Mouse (Mus musculus): Measurements from ENCODE around the gene Nemp2. TPM values are rescaled to one million over a fixed set of nuclear protein-coding genes. Genes with fewer than 3 reads are reported as not detected.

Nemp2 gene
- polyA plus RNA-seq, 1 experiment from 2014 or later, result 1.6 TPM

GRCm38 (mm10) chr1:52630937-52631299 is 415 bp downstream of the Nemp2 start:
- Histone ChIP-seq H3K9me3 (replicated peaks) (no peaks in the 10 kb centered on the region), H3K36me3 (peaks cover 4% of the 10 kb centered on the region; the same call in 1 of the 2 replicates), H3K27ac (peak overlapping the region; percentile 69; the same call in 1 of the 2 replicates), H3K4me3 (replicated peaks) (peak overlapping the region; percentile 87), H3K9ac (peak overlapping the region; percentile 82), H3K4me2 (peak overlapping the region; percentile 74), H3K27me3 (no peaks in the 10 kb centered on the region), H3K4me1 (replicated peaks) (peaks cover 11% of the 10 kb centered on the region)
- ATAC-seq (ENCODE audit: low read depth), result peak; percentile 79
- no peak for DNase-seq
- WGBS (ENCODE audit: insufficient replicate concordance), result under 1% methylated on average over 6 of the region's 6 CpGs

GRCm38 (mm10) chr1:52631570-52631969 is 1.1 kb downstream of the Nemp2 start:
- H3K27ac ChIP-seq, result no peak overlapping the region
- no peak for DNase-seq
- peaks cover 11% of the 10 kb centered on the region for H3K4me1 ChIP-seq (replicated peaks)
- H3K4me3 ChIP-seq (replicated peaks), result peak overlapping the region; percentile 87
- ATAC-seq (ENCODE audit: low read depth), result no peak
- H3K4me2 ChIP-seq, result peak overlapping the region; percentile 74
- 57% methylated on average over 2 of the region's 2 CpGs for WGBS (ENCODE audit: insufficient replicate concordance)
- peaks cover 4% of the 10 kb centered on the region; the same call in 1 of the 2 replicates for H3K36me3 ChIP-seq
- no peak overlapping the region; the same call in 1 of the 2 replicates for H3K9ac ChIP-seq
- H3K27me3 ChIP-seq, result no peaks in the 10 kb centered on the region
- H3K9me3 ChIP-seq (replicated peaks), result no peaks in the 10 kb centered on the region

GRCm38 (mm10) chr1:52634251-52634650 is 3.7 kb downstream of the Nemp2 start:
- H3K36me3 ChIP-seq, result peaks cover 9% of the 10 kb centered on the region; the same call in 1 of the 2 replicates
- 80% methylated on average over 6 of the region's 6 CpGs for WGBS (ENCODE audit: insufficient replicate concordance)
- H3K4me1 ChIP-seq (replicated peaks), result peaks cover 11% of the 10 kb centered on the region
- DNase-seq, result no peak
- no peak overlapping the region for H3K27ac ChIP-seq
- no peak overlapping the region for H3K9ac ChIP-seq
- H3K4me3 ChIP-seq (replicated peaks), result no peak overlapping the region
- no peaks in the 10 kb centered on the region for H3K27me3 ChIP-seq
- no peak overlapping the region for H3K4me2 ChIP-seq
- ATAC-seq (ENCODE audit: low read depth), result no peak
- no peaks in the 10 kb centered on the region for H3K9me3 ChIP-seq (replicated peaks)

- no peak for DNase-seq
- no peak for ATAC-seq (ENCODE audit: low read depth)
- H3K9me3 ChIP-seq (replicated peaks), result no peaks in the 10 kb centered on the region
- H3K4me3 ChIP-seq (replicated peaks), result no peak overlapping the region
- no peak overlapping the region for H3K27ac ChIP-seq
- no peak overlapping the region for H3K4me2 ChIP-seq
- H3K9ac ChIP-seq, result no peak overlapping the region
- 91% methylated on average over 3 of the region's 3 CpGs for WGBS (ENCODE audit: insufficient replicate concordance)
- H3K27me3 ChIP-seq, result no peaks in the 10 kb centered on the region
- peaks cover 9% of the 10 kb centered on the region; the same call in 1 of the 2 replicates for H3K36me3 ChIP-seq
- H3K4me1 ChIP-seq (replicated peaks), result peaks cover 11% of the 10 kb centered on the region
Measured at GRCm38 (mm10) chr1:52635932-52636331, 5.4 kb downstream of the Nemp2 start.

GRCm38 (mm10) chr1:52638101-52638500 is 7.6 kb downstream of the Nemp2 start:
- H3K27ac ChIP-seq, result no peak overlapping the region
- DNase-seq (no peak), ATAC-seq (ENCODE audit: low read depth) (no peak)
- H3K9me3 ChIP-seq (replicated peaks), result no peaks in the 10 kb centered on the region
- H3K36me3 ChIP-seq, result peaks cover 9% of the 10 kb centered on the region; the same call in 1 of the 2 replicates
- no peak overlapping the region for H3K4me3 ChIP-seq (replicated peaks)
- 86% methylated on average over 2 of the region's 2 CpGs for WGBS (ENCODE audit: insufficient replicate concordance)
- H3K4me2 ChIP-seq, result no peak overlapping the region
- H3K27me3 ChIP-seq, result no peaks in the 10 kb centered on the region
- H3K4me1 ChIP-seq (replicated peaks), result no peaks in the 10 kb centered on the region
- H3K9ac ChIP-seq, result no peak overlapping the region

- Histone ChIP-seq H3K36me3 (peaks cover 9% of the 10 kb centered on the region; the same call in 1 of the 2 replicates), H3K9me3 (replicated peaks) (no peaks in the 10 kb centered on the region), H3K9ac (no peak overlapping the region), H3K4me3 (replicated peaks) (no peak overlapping the region), H3K4me1 (replicated peaks) (no peaks in the 10 kb centered on the region), H3K4me2 (no peak overlapping the region), H3K27me3 (no peaks in the 10 kb centered on the region), H3K27ac (no peak overlapping the region)
- DNase-seq, result no peak
- no peak for ATAC-seq (ENCODE audit: low read depth)
- 71% methylated on average over 7 of the region's 7 CpGs for WGBS (ENCODE audit: insufficient replicate concordance)
Measured at GRCm38 (mm10) chr1:52639090-52639489, 8.6 kb downstream of the Nemp2 start.

GRCm38 (mm10) chr1:52640266-52640665 is 9.8 kb downstream of the Nemp2 start:
- 62% methylated on average over 6 of the region's 6 CpGs for WGBS (ENCODE audit: insufficient replicate concordance)
- no peak for ATAC-seq (ENCODE audit: low read depth)
- no peak overlapping the region for H3K27ac ChIP-seq

GRCm38 (mm10) chr1:52640736-52641135 is 10.2 kb downstream of the Nemp2 start:
- no peaks in the 10 kb centered on the region for H3K27me3 ChIP-seq
- no peak overlapping the region for H3K9ac ChIP-seq
- WGBS (ENCODE audit: insufficient replicate concordance), result 73% methylated on average over 4 of the region's 4 CpGs
- DNase-seq, result no peak
- H3K36me3 ChIP-seq, result peaks cover 6% of the 10 kb centered on the region; the same call in 1 of the 2 replicates
- no peaks in the 10 kb centered on the region for H3K9me3 ChIP-seq (replicated peaks)
- H3K4me1 ChIP-seq (replicated peaks), result no peaks in the 10 kb centered on the region
- no peak overlapping the region for H3K27ac ChIP-seq
- H3K4me3 ChIP-seq (replicated peaks), result no peak overlapping the region
- H3K4me2 ChIP-seq, result no peak overlapping the region
- ATAC-seq (ENCODE audit: low read depth), result no peak

More at GRCm38 (mm10) chr1:52640266-52640665, 9.8 kb downstream of the Nemp2 start:
- Histone ChIP-seq H3K9me3 (replicated peaks) (no peaks in the 10 kb centered on the region), H3K27me3 (no peaks in the 10 kb centered on the region), H3K36me3 (peaks cover 7% of the 10 kb centered on the region; the same call in 1 of the 2 replicates), H3K4me3 (replicated peaks) (no peak overlapping the region), H3K4me2 (no peak overlapping the region), H3K4me1 (replicated peaks) (no peaks in the 10 kb centered on the region), H3K9ac (no peak overlapping the region)
- DNase-seq, result no peak

- Histone ChIP-seq H3K9ac (no peak overlapping the region), H3K27ac (no peak overlapping the region), H3K4me3 (replicated peaks) (no peak overlapping the region), H3K36me3 (peaks cover 8% of the 10 kb centered on the region), H3K27me3 (no peaks in the 10 kb centered on the region), H3K9me3 (replicated peaks) (no peaks in the 10 kb centered on the region), H3K4me1 (replicated peaks) (no peaks in the 10 kb centered on the region), H3K4me2 (no peak overlapping the region)
- DNase-seq, result peak; percentile 9
- 63% methylated on average over 11 of the region's 11 CpGs for WGBS (ENCODE audit: insufficient replicate concordance)
- no peak for ATAC-seq (ENCODE audit: low read depth)
Measured at GRCm38 (mm10) chr1:52648153-52649027, 17.9 kb downstream of the Nemp2 start.

GRCm38 (mm10) chr1:52650066-52650465 is 19.6 kb downstream of the Nemp2 start:
- peaks cover 8% of the 10 kb centered on the region for H3K36me3 ChIP-seq

GRCm38 (mm10) chr1:52652601-52653253 is 22.2 kb downstream of the Nemp2 start:
- H3K9me3 ChIP-seq (replicated peaks), result no peaks in the 10 kb centered on the region
- no peaks in the 10 kb centered on the region for H3K4me1 ChIP-seq (replicated peaks)
- peaks cover 8% of the 10 kb centered on the region for H3K36me3 ChIP-seq
- H3K27me3 ChIP-seq, result no peaks in the 10 kb centered on the region
- no peak overlapping the region for H3K27ac ChIP-seq
- H3K4me2 ChIP-seq, result no peak overlapping the region
- WGBS (ENCODE audit: insufficient replicate concordance), result 69% methylated on average over 3 of the region's 3 CpGs
- ATAC-seq (ENCODE audit: low read depth), result no peak
- DNase-seq, result no peak
- H3K4me3 ChIP-seq (replicated peaks), result no peak overlapping the region
- no peak overlapping the region for H3K9ac ChIP-seq

More at GRCm38 (mm10) chr1:52650066-52650465, 19.6 kb downstream of the Nemp2 start:
- no peak overlapping the region for H3K4me3 ChIP-seq (replicated peaks)
- no peaks in the 10 kb centered on the region for H3K4me1 ChIP-seq (replicated peaks)
- DNase-seq (no peak), ATAC-seq (ENCODE audit: low read depth) (no peak)
- H3K9ac ChIP-seq, result no peak overlapping the region
- 67% methylated on average over 5 of the region's 5 CpGs for WGBS (ENCODE audit: insufficient replicate concordance)
- H3K4me2 ChIP-seq, result no peak overlapping the region
- H3K9me3 ChIP-seq (replicated peaks), result no peaks in the 10 kb centered on the region
- no peak overlapping the region for H3K27ac ChIP-seq
- no peaks in the 10 kb centered on the region for H3K27me3 ChIP-seq

Measured in liver, embryonic 13.5 days (tissue).